Mouse (Mus musculus): Measurements from ENCODE around the gene Jam3. TPM values are rescaled to one million over a fixed set of nuclear protein-coding genes. Genes with fewer than 3 reads are reported as not detected.

Gene Jam3
- total and polyA plus RNA-seq, 3 experiments, result 0.43 TPM; not detected in 2

- TF ChIP-seq EP300 (IDR thresholded peaks at IDR 0.05; ENCODE audit: low read depth in 1 of 2, low read length in 2 of 2) (peak; percentile 44 to 54; a peak in 3 of 4 replicates), ZKSCAN1 (IDR thresholded peaks at IDR 0.05; ENCODE audit: low read depth, low read length) (no peak), POLR2A (IDR thresholded peaks at IDR 0.05; ENCODE audit: control insufficient read depth in 1 of 2, insufficient read depth in 1 of 2, low read depth in 1 of 2, low read length in 2 of 2, poor library complexity in 1 of 2) (peak in 1 of 2 experiments; percentile 20; a peak in 1 of 4 replicates), ETS1 (IDR thresholded peaks at IDR 0.05; ENCODE audit: low read depth, low read length) (peak; percentile 60; the same call in 1 of the 2 replicates), TCF12 (IDR thresholded peaks at IDR 0.05; ENCODE audit: low read depth, low read length) (0 out of 2 replicates have a peak, but pooled peaks have one; percentile 19), KAT2A (conservative IDR thresholded peaks at IDR 0.05; ENCODE audit: low read depth, low read length) (no peak)
Observed at GRCm38 (mm10) chr9:27109533-27110514, 45.4 kb downstream of the Jam3 start (continued).

DNA sequence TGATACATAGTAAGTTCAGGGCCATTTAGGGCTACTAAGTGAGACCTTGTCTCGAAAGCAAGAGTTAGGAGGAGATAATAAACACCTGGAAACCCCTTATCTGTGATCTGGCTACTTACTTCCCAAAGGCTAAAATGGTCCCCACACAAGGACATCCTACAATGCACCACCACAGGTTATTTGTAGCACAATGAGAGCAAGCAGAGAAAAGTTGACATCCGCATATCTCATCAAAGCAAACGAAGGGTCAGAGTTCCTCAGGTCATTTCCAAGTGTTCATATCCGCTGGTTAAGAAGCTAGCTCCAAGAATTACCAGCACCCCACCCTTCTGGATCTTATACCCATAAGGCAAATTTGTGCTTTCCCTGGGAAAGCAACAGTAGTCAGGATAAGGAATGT, 46.8 kb downstream of the Jam3 start:
- Histone ChIP-seq H3K4me3 (ENCODE audit: control insufficient read depth in 1 of 2, insufficient read depth in 1 of 2, low read depth in 2 of 2, low read length in 2 of 2) (no peak overlapping the region), H3K36me3 (ENCODE audit: control insufficient read depth in 1 of 2, insufficient read depth in 2 of 2, low read length in 2 of 2) (peaks cover 0 to 3% of the 10 kb centered on the region in 2 experiments; a peak in 2 of 4 replicates), H3K9ac (ENCODE audit: control insufficient read depth, low read depth, low read length, poor library complexity, severe bottlenecking) (no peak overlapping the region), H3K27me3 (ENCODE audit: control insufficient read depth in 1 of 2, insufficient read depth in 2 of 2, low read length in 2 of 2) (no peaks in the 10 kb centered on the region), H3K79me2 (ENCODE audit: control insufficient read depth, insufficient read depth, low read length, poor library complexity) (no peaks in the 10 kb centered on the region), H3K4me1 (ENCODE audit: control insufficient read depth in 1 of 2, insufficient read depth in 2 of 2, low read length in 2 of 2) (peaks cover 2 to 6% of the 10 kb centered on the region in 2 experiments; a peak in 3 of 4 replicates), H3K9me3 (replicated peaks; ENCODE audit: insufficient read depth, low read length) (no peaks in the 10 kb centered on the region), H3K27ac (ENCODE audit: control insufficient read depth, low read depth, low read length) (no peak overlapping the region)
- no peak for TF ChIP-seq MAFK (IDR thresholded peaks at IDR 0.05; ENCODE audit: borderline replicate concordance, low read depth, low read length)
- TF ChIP-seq TAL1 (IDR thresholded peaks at IDR 0.05; ENCODE audit: low read length), result no peak
- TF ChIP-seq USF1 (IDR thresholded peaks at IDR 0.05; ENCODE audit: low read depth, low read length), result no peak
- no peak for TF ChIP-seq MAX (IDR thresholded peaks at IDR 0.05; ENCODE audit: low read length)
- no peak for TF ChIP-seq ZKSCAN1 (IDR thresholded peaks at IDR 0.05; ENCODE audit: low read depth, low read length)
- TF ChIP-seq MAZ (IDR thresholded peaks at IDR 0.05; ENCODE audit: low read depth, low read length), result no peak
- TF ChIP-seq ZNF384 (IDR thresholded peaks at IDR 0.05; ENCODE audit: low read depth, low read length), result no peak
- no peak for TF ChIP-seq GATA1 (IDR thresholded peaks at IDR 0.05; ENCODE audit: low read depth, low read length)
- TF ChIP-seq RAD21 (IDR thresholded peaks at IDR 0.05; ENCODE audit: low read depth, low read length), result no peak
- TF ChIP-seq GABPA (IDR thresholded peaks at IDR 0.05; ENCODE audit: low read depth, low read length), result no peak
- no peak for TF ChIP-seq MEF2A (IDR thresholded peaks at IDR 0.05; ENCODE audit: extremely low read depth, insufficient replicate concordance, low read depth, low read length, poor library complexity, severe bottlenecking)
- TF ChIP-seq EP300 (IDR thresholded peaks at IDR 0.05; ENCODE audit: low read depth in 1 of 2, low read length in 2 of 2), result no peak
- no peak for TF ChIP-seq BHLHE40 (IDR thresholded peaks at IDR 0.05; ENCODE audit: borderline replicate concordance, low read depth, low read length)
- DNase-seq (ENCODE audit: low read depth, low spot score), result no peak
